Mouse (Mus musculus): Measurements from ENCODE around the gene Clcn1. TPM values are rescaled to one million over a fixed set of nuclear protein-coding genes. Genes with fewer than 3 reads are reported as not detected.

Gene Clcn1
- polyA plus RNA-seq, 1 experiment = 0.90 TPM

GRCm38 (mm10) chr6:42361041-42361895 lies 74.8 kb downstream of the Clcn1 start:
- Histone ChIP-seq H3K27me3 (ENCODE audit: control insufficient read depth, insufficient read depth, insufficient read length) (no peaks in the 10 kb centered on the region), H3ac (ENCODE audit: control insufficient read depth, insufficient read length) (no peak overlapping the region), H3K79me2 (ENCODE audit: control insufficient read depth, insufficient read depth) (peaks cover 2% of the 10 kb centered on the region), H3K4me2 (ENCODE audit: low read depth) (no peak overlapping the region), H3K36me3 (ENCODE audit: control insufficient read depth, insufficient read depth) (peaks cover 42% of the 10 kb centered on the region), H3K4me3 (no peak overlapping the region)
- TF ChIP-seq POLR2A (IDR thresholded peaks at IDR 0.05; ENCODE audit: insufficient read length, low read depth) (peak; percentile 41), CEBPB (IDR thresholded peaks at IDR 0.05; ENCODE audit: insufficient read depth, poor library complexity, severe bottlenecking) (no peak), USF1 (IDR thresholded peaks at IDR 0.05; ENCODE audit: low read depth) (peak; percentile 60), POLR2AphosphoS2 (IDR thresholded peaks at IDR 0.05; ENCODE audit: insufficient read length, low read depth) (peak; percentile 92), TCF3 (IDR thresholded peaks at IDR 0.05; ENCODE audit: insufficient read length, low read depth) (no peak), TCF12 (IDR thresholded peaks at IDR 0.05; ENCODE audit: insufficient read depth, poor library complexity, severe bottlenecking) (no peak), MAX (IDR thresholded peaks at IDR 0.05; ENCODE audit: low read depth) (no peak), E2F4 (IDR thresholded peaks at IDR 0.05; ENCODE audit: insufficient read depth) (no peak)

DNA sequence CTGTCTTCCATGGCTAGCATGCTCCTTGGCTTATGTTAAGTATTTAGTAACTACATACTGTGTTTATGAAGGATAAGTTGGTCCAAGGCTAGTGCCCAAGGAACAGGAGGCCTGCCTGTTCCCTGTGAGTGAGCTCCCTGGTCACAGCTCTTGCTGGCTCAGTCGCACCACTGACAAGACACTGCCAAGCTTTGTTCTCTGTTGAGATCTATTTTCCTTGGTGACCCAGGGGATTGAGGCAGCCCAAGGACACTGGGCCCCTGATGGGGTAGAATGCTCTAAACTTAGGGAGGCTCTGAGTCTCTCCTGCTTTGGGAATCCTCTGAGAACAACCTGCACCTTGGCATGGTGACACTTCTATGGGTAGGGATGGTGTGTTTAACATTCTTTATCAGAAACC lies 75.6 kb downstream of the Clcn1 start:
- no peak overlapping the region for H3K4me2 ChIP-seq (ENCODE audit: low read depth)
- TF ChIP-seq MYOD1 (IDR thresholded peaks at IDR 0.05; ENCODE audit: control insufficient read depth in 1 of 3, insufficient read length in 2 of 3, low read depth in 2 of 3) (no peak), USF1 (IDR thresholded peaks at IDR 0.05; ENCODE audit: low read depth) (no peak), MYOG (IDR thresholded peaks at IDR 0.05; ENCODE audit: control insufficient read depth in 1 of 3, insufficient read depth in 1 of 3, insufficient read length in 2 of 3, low read depth in 2 of 3) (no peak), POLR2AphosphoS2 (IDR thresholded peaks at IDR 0.05; ENCODE audit: insufficient read length, low read depth) (peak; percentile 95), POLR2A (IDR thresholded peaks at IDR 0.05; ENCODE audit: insufficient read length, low read depth) (peak; percentile 58)
- H3K79me2 ChIP-seq (ENCODE audit: control insufficient read depth, insufficient read depth) = no peaks in the 10 kb centered on the region
- H3ac ChIP-seq (ENCODE audit: control insufficient read depth, insufficient read length) = no peak overlapping the region
- H3K36me3 ChIP-seq (ENCODE audit: control insufficient read depth, insufficient read depth) = peaks cover 38% of the 10 kb centered on the region
- no peak overlapping the region for H3K4me3 ChIP-seq
- no peaks in the 10 kb centered on the region for H3K27me3 ChIP-seq (ENCODE audit: control insufficient read depth, insufficient read depth, insufficient read length)

DNA sequence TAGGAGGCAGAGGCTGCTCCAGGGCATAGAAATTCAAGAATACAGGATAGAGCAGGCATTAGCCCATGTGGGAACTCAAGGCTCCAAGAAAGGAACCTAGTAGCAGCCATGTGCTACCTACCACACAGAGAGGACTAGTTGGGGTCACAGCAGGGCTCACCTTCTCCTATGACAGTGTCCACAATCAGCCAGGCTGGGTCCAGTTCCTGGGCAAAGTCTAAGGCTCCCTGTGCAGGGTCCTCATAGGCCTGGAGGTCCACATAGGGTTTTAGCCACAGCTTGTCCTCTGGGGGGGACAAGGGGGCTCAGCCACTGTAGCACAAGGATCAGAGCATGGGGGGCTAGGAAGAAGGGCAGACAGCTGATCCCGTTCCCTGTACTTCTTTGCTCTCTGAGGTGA lies 76.0 kb downstream of the Clcn1 start:
- Histone ChIP-seq H3K79me2 (ENCODE audit: control insufficient read depth, insufficient read depth) (no peaks in the 10 kb centered on the region), H3K4me3 (no peak overlapping the region), H3K36me3 (ENCODE audit: control insufficient read depth, insufficient read depth) (peaks cover 34% of the 10 kb centered on the region), H3K4me2 (ENCODE audit: low read depth) (no peak overlapping the region), H3K27me3 (ENCODE audit: control insufficient read depth, insufficient read depth, insufficient read length) (no peaks in the 10 kb centered on the region), H3ac (ENCODE audit: control insufficient read depth, insufficient read length) (no peak overlapping the region)
- TF ChIP-seq MYOG (IDR thresholded peaks at IDR 0.05; ENCODE audit: control insufficient read depth in 1 of 3, insufficient read depth in 1 of 3, insufficient read length in 2 of 3, low read depth in 2 of 3) (no peak), TCF3 (IDR thresholded peaks at IDR 0.05; ENCODE audit: insufficient read length, low read depth) (no peak), SRF (IDR thresholded peaks at IDR 0.05; ENCODE audit: control insufficient read depth, insufficient read length, low read depth) (no peak), POLR2AphosphoS2 (IDR thresholded peaks at IDR 0.05; ENCODE audit: insufficient read length, low read depth) (peak; percentile 86), POLR2A (IDR thresholded peaks at IDR 0.05; ENCODE audit: insufficient read length, low read depth) (peak; percentile 47)

DNA sequence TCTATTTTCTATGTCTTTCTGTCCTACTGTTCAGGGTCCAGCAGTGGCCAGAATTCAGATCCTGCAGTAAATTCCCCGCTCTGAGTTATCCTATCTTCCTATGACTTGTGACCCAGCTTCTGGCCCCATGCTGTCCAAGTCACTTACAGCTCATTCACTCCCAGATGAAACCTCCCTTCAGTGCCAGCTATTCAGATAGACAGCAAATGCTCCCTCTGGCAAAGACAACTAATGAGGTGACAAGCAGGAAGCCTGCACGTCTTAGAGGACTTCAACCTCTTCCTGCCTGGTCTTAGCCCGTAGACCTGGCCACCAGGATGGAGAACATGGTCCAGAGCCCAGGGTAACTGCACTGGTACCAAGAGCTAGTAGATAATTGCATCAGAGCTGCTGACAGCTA lies 76.5 kb downstream of the Clcn1 start:
- H3K79me2 ChIP-seq (ENCODE audit: control insufficient read depth, insufficient read depth) = no peaks in the 10 kb centered on the region
- H3ac ChIP-seq (ENCODE audit: control insufficient read depth, insufficient read length) = no peak overlapping the region
- H3K4me2 ChIP-seq (ENCODE audit: low read depth) = no peak overlapping the region
- H3K27me3 ChIP-seq (ENCODE audit: control insufficient read depth, insufficient read depth, insufficient read length) = no peaks in the 10 kb centered on the region
- peaks cover 29% of the 10 kb centered on the region for H3K36me3 ChIP-seq (ENCODE audit: control insufficient read depth, insufficient read depth)
- TF ChIP-seq MYOG (IDR thresholded peaks at IDR 0.05; ENCODE audit: control insufficient read depth in 1 of 3, insufficient read depth in 1 of 3, insufficient read length in 2 of 3, low read depth in 2 of 3) (no peak), REST (IDR thresholded peaks at IDR 0.05; ENCODE audit: insufficient read depth, insufficient read length) (no peak), MYOD1 (IDR thresholded peaks at IDR 0.05; ENCODE audit: control insufficient read depth in 1 of 3, insufficient read length in 2 of 3, low read depth in 2 of 3) (no peak), POLR2AphosphoS2 (IDR thresholded peaks at IDR 0.05; ENCODE audit: insufficient read length, low read depth) (peak; percentile 74), MAX (IDR thresholded peaks at IDR 0.05; ENCODE audit: low read depth) (no peak), CEBPB (IDR thresholded peaks at IDR 0.05; ENCODE audit: insufficient read depth, poor library complexity, severe bottlenecking) (no peak), POLR2A (IDR thresholded peaks at IDR 0.05; ENCODE audit: insufficient read length, low read depth) (peak; percentile 32)
- H3K4me3 ChIP-seq = no peak overlapping the region

DNA sequence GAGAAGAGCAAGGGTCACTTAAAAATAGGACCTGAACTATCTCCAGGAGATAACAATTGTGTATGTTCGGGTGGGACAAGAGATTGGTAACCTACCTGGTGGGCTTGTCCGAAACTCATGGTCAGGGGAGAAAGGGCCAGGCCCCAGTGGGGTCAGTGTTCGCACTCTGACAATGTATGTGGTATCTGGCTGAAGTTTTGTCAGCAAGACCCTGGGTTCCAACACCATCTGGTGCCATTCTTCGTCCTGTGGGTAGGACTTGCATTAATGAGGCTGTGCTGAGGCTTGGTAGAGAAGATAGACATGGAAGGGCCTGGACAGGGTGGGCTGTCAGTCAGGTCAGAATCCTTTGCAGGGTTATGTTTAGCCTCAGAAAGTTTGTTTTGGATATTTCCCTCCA lies 77.6 kb downstream of the Clcn1 start:
- no peak overlapping the region for H3ac ChIP-seq (ENCODE audit: control insufficient read depth, insufficient read length)
- H3K27me3 ChIP-seq (ENCODE audit: control insufficient read depth, insufficient read depth, insufficient read length) = no peaks in the 10 kb centered on the region
- H3K79me2 ChIP-seq (ENCODE audit: control insufficient read depth, insufficient read depth) = no peaks in the 10 kb centered on the region
- no peak overlapping the region for H3K4me3 ChIP-seq
- H3K36me3 ChIP-seq (ENCODE audit: control insufficient read depth, insufficient read depth) = peaks cover 18% of the 10 kb centered on the region
- no peak overlapping the region for H3K4me2 ChIP-seq (ENCODE audit: low read depth)
- no peak for TF ChIP-seq MYOD1 (IDR thresholded peaks at IDR 0.05; ENCODE audit: control insufficient read depth in 1 of 3, insufficient read length in 2 of 3, low read depth in 2 of 3)
- peak; percentile 82 for TF ChIP-seq POLR2AphosphoS2 (IDR thresholded peaks at IDR 0.05; ENCODE audit: insufficient read length, low read depth)
